Mouse (Mus musculus): ENCODE results near the gene Phf13.

The Phf13 gene

GRCm38 (mm10) chr4:152013036-152013813 is 17.2 kb upstream of the Phf13 start:
- in situ Hi-C loops (cut with MboI): no loop called here

GRCm38 (mm10) chr4:152012109-152012508 is 16.1 kb upstream of the Phf13 start:
- in situ Hi-C loops (cut with MboI): no loop called here

DNA sequence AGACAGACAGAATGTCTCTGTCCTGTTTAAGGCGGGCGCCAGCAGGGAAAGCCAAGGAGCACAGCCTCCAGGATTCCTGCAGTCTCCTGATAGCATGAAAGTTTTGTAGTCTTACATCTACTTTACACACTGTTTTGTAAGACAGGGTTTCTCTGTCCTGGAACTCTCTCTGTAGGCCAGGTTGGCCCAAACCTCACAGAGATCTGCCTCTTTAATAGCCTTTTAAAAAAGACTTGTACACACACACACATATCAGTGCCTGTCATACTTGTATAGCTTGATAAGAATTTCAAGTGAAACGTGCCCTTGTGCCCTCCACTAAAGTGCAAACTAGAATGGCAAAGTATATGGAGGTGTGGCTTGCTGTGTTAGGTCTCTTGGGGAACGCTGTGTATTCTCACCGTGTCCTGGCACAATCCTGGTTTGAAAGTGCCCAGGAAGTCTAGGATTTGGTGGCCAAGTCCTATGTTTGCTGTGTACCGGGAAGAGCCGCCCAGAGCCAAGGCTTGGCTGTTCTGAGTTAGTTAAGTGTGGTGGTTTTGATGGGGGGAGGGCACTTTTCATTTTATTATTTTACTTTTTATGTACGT is 15.2 kb upstream of the Phf13 start:
- in situ Hi-C loops (cut with MboI): no loop called here

DNA sequence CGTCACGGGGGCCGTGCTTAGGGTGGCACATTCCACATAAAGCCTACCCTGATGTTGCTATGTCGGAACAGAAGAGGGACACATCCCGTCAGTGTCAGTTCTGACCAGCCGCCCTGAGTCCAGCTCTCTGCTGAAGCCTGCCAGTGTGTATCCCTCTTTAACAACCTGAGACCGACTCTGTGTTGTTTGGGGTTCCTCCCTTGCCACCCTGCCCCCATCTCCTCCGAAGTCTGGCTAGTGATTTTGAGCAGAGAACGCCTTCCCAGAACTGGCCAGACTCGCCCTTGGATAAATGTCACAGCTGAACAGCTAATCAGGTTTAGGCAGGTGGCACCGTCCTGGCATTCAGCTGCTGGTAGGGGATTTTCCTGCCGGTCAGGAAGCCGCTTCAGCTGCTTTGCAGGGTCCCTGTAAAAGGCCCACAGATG is 14.7 kb upstream of the Phf13 start:
- in situ Hi-C loops (cut with MboI): no loop called here

- in situ Hi-C loops (cut with MboI): no loop called here
Measured at GRCm38 (mm10) chr4:152010091-152010706, 14.1 kb upstream of the Phf13 start.

GRCm38 (mm10) chr4:152009076-152010051 is 13.3 kb upstream of the Phf13 start:
- in situ Hi-C loops (cut with MboI): no loop called here

DNA sequence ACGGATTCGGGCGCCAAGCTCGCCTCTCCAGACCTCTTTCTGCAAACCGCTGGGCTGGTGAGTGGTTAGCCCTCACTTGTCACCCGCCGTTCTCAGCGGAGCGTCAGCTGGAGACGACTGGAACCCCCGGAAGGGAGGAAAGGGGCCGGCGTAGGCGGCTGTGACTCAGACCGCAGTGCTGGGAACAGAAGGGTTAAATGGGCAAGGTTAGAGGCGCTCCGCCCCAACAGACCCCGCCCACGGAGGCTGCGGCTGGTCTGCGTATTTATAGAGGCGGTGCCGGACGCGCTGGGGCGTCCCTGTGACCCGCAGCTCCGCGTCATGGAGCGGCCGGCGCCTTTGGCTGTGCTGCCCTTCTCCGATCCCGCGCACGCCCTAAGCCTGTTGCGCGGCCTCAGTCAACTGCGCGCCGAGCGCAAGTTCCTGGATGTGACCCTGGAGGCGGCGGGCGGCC is 12.6 kb upstream of the Phf13 start, which contains the start of gene Klhl21:
TSS of gene Klhl21 (plus strand) at position 182 of the 454 bp plus-strand sequence.
- in situ Hi-C loops (cut with MboI): no loop called here

DNA sequence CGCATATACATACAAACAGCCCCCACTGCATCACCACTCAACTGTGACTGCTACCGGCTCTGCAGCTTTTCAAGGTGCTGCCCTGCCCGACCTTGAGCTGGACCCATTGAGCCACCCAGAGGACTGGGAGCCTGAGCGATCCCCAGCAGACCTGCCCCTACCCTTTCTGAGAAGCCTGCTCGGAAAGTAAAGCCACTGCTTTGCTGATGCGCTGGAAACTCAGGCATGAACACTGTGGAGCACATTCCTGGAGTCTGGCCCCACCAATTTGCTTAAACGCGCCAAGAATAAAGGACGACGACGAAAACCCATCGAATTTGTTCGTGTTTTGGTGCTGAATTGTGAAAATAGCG is 12.1 kb upstream of the Phf13 start:
- in situ Hi-C loops (cut with MboI): no loop called here

- in situ Hi-C loops (cut with MboI): no loop called here
Measured at GRCm38 (mm10) chr4:152007481-152008147, 11.6 kb upstream of the Phf13 start.

DNA sequence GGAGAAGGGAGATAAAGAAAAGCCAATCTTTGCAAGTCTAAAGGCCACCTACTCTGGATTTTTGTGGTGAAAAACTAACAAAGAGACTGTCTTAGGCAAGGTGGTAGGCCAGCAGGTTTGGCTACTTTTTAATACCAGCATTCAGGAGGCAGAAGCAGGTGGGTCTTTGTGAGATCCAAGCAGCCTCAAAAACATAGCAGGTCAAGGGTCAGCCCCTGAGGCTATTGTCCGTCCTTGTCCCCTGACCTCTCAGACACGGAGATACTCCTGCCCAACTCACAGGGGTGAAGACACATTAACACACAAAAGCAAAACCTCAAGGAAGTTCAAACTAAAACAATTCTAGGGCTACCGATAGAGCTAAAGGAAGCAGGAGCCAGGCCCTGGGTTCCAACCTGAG is 10.8 kb upstream of the Phf13 start:
- in situ Hi-C loops (cut with MboI): no loop called here

- in situ Hi-C loops (cut with MboI): no loop called here
Measured at GRCm38 (mm10) chr4:152006137-152006536, 10.1 kb upstream of the Phf13 start.

DNA sequence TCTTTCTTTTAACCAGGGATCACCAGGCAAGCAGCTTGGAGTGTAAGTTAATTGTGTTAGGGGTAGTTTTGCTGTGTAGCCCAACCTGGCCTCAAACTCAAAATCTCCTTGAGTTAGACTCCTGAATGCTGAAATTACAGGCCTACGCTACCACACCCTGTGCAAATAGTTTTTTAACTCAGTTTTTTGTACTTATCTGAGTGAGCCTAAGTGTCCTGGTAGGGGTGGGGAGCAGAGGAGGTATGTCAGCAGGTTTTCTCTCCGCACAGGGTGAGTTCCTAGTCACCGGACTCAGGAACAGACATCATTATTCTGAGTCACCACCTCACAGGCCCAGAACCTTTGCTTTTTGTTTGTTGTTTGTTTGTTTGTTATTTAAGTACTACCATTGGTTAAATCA is 6.0 kb upstream of the Phf13 start:
- in situ Hi-C loops (cut with MboI): no loop called here

DNA sequence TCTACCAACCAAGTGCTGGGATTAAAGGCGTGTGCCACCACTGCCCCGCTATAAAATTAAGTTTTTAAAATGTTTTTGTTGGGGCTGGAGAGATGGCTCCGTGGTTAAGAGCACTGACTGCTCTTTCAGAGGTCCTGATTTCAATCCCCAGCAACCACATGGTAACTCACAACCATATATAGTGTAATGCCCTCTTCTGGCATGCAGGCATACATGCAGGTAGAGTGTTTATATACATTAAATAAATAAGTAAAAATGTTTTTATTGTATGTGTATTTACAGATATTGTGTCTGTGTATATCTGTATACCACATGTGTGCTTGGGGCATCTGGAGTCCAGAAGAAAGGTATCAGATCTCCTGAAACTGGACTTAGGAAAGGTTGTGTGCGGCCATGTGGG is 5.3 kb upstream of the Phf13 start:
- in situ Hi-C loops (cut with MboI): no loop called here

- in situ Hi-C loops (cut with MboI): no loop called here
Measured at GRCm38 (mm10) chr4:152000906-152001305, 4.8 kb upstream of the Phf13 start.

DNA sequence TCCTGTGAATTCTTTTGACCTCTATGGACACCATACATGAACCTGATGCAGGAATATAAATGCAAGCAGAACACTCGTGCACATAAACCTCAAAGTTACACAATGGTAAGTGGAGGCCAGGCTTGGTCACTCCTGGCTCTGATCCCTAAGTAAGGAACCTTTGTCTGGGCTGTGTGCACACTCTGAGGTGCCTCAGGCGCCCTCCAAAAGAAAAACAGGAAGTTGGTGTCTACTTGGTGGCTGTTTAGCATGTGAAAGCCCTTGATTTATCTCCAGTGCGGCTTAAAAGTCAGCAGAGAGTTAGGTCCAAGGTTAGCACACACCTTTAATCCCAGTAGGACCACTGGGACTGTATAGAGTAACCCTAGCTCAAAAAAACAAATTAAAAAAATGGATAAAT is 3.4 kb upstream of the Phf13 start:
- in situ Hi-C loops (cut with MboI): no loop called here

GRCm38 (mm10) chr4:151997701-151998100 is 1.6 kb upstream of the Phf13 start:
- in situ Hi-C loops (cut with MboI): no loop called here

GRCm38 (mm10) chr4:151996951-151997222 is 829 bp upstream of the Phf13 start:
- in situ Hi-C loops (cut with MboI): no loop called here

DNA sequence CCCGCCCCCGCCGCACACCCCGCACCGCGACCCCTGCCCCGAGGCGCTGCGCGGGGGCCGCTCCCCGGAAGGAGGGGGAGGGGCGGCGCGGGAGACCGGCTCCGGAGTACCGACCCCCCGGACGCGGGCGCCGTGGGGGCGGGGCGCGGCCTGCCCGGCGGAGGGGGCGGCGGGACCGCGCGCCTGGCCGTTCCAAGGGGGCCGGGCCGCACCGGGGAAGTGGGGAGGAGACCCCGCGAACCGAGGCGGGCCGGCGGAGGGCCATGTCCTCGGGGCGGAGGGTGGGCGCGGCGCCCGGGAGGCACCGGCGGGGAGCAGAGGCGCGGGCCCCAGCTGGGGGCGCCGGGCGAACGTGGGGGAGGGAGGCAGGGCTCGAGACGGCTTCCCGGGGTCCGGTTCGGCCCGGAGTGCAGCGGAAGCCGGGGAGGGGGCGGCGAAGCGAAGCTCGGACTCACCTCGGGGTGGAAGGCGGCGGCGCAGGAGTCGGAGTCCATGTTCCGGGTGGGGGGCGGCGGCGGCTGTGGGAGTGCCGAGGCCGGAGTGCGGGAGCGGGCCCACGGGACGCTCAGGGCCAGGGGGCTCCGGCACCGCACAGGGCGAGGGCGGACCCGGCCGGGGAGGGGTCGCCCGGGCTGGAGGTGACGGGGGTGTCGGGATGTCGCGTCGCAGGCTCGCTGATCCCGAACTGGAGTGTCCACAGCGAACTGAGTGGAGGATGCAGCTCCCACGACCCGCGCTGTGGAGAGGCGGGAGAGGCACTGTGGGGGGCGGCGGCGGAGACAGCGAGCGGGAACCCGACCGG is 486 bp downstream of the Phf13 start:
- in situ Hi-C loops (cut with MboI): no loop called here

DNA sequence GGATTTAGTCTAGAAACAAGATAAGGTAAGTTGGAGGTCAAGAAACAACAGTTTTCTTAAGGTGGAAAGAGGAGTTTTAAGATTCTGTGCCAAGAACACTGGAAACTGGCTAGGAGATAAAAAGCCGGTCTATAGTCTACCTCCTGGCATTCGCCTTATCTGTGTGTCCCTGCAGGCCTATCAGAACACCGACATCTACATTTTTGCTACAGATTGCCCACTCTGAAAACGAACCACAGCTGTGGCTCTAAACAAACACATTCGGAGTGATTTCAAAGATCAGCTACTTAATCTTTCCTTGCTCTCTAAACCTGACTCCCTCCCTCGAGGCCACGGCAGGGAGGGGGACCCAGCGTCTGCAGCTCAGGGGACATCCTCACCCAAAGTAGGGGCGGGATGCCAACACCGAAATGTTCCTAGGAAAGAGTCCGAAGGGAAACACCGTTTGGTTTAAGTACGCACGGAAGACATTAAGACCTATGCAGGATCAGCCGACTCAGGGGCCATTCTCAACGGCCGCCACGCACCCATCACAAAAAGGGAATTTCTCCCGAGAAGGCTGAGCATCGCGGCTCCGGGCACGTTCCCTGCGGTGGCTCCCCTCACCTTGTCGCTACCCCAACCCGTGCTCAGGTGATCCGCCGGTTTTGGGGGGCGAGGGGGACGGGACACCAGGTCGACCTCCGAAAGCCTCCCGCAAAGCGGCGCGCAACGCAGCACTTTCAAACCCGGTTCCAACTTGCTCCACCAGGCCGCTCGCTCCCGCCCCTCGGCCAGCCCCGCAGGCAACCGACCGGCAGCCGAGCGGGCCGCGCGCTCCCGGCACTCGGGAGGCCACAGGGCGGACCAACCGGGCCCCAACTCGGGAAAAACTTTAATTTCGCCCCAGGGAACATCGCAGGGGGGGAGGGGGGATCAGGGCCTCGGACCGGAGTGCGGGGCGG is 1.6 kb downstream of the Phf13 start:
- in situ Hi-C loops (cut with MboI): no loop called here

- in situ Hi-C loops (cut with MboI): no loop called here
Measured at GRCm38 (mm10) chr4:151993035-151993434, 3.0 kb downstream of the Phf13 start.

Measured in mature B cell (primary cell).